Mouse (Mus musculus) megakaryocyte, embryonic 14.5 days (primary cell): ENCODE measurements at regions not wholly inside any gene's neighbourhood (a gene's known extent, or its start where the extent isn't known, plus 50 kb on each side); places are given as distances from the start of the nearest gene placed in this dataset.

Source experiments
- H3K27me3 ChIP-seq: replicated peaks from 2 replicates; pipeline ENCODE3; 2012; ENCODE audit warnings: inconsistent platforms
- H3K36me3 ChIP-seq: replicated peaks from 2 replicates; pipeline ENCODE3; 2012; ENCODE audit warnings: low read length, inconsistent platforms, mixed read lengths
- H3K4me1 ChIP-seq: 2 replicates; pipeline ENCODE4 v1.6.1; 2012; ENCODE audit warnings: inconsistent platforms
- H3K4me3 ChIP-seq: replicated peaks from 2 replicates; pipeline ENCODE3; 2012; ENCODE audit warnings: moderate library complexity, mild to moderate bottlenecking, inconsistent platforms
- H3K9me3 ChIP-seq: 2 replicates; pipeline ENCODE4 v1.6.1; 2012; ENCODE audit warnings: inconsistent platforms
- FLI1 ChIP-seq: IDR thresholded peaks from 2 replicates; pipeline ENCODE4 v1.6.1; 2012; ENCODE audit warnings: low read length, inconsistent platforms, mixed read lengths
- GATA1 ChIP-seq: IDR thresholded peaks from 3 replicates; pipeline ENCODE4 v1.6.1; 2012; ENCODE audit warnings: mixed read lengths, low read length, inconsistent platforms, borderline replicate concordance

GRCm38 (mm10) chr10:118501571-118501970, 60.7 kb downstream of the Ifng start:
- TF ChIP-seq GATA1 (no peak), FLI1 (no peak)
- H3K4me1 ChIP-seq: peaks cover 3% of the 10 kb centered on the region; the same call in 1 of the 2 replicates

GRCm38 (mm10) chr10:118504811-118505210, 64.0 kb downstream of the Ifng start:
- no peaks in the 10 kb centered on the region for H3K36me3 ChIP-seq
- no peaks in the 10 kb centered on the region for H3K9me3 ChIP-seq
- no peak overlapping the region for H3K4me3 ChIP-seq
- TF ChIP-seq GATA1: no peak
- no peak for TF ChIP-seq FLI1
- peaks cover 18% of the 10 kb centered on the region for H3K27me3 ChIP-seq
- peaks cover 3% of the 10 kb centered on the region for H3K4me1 ChIP-seq

More at GRCm38 (mm10) chr10:118501571-118501970, 60.7 kb downstream of the Ifng start:
- Histone ChIP-seq H3K9me3 (no peaks in the 10 kb centered on the region), H3K27me3 (peaks cover 12% of the 10 kb centered on the region), H3K4me3 (no peak overlapping the region), H3K36me3 (no peaks in the 10 kb centered on the region)

GRCm38 (mm10) chr10:118506154-118506553, 65.3 kb downstream of the Ifng start:
- Histone ChIP-seq H3K27me3 (peaks cover 24% of the 10 kb centered on the region), H3K36me3 (no peaks in the 10 kb centered on the region), H3K4me3 (no peak overlapping the region), H3K9me3 (no peaks in the 10 kb centered on the region), H3K4me1 (peaks cover 3% of the 10 kb centered on the region)
- TF ChIP-seq FLI1 (no peak), GATA1 (no peak)

GRCm38 (mm10) chr10:118507630-118508029, 66.8 kb downstream of the Ifng start:
- TF ChIP-seq FLI1 (no peak), GATA1 (no peak)
- peaks cover 3% of the 10 kb centered on the region for H3K4me1 ChIP-seq
- H3K36me3 ChIP-seq: no peaks in the 10 kb centered on the region
- H3K27me3 ChIP-seq: peaks cover 31% of the 10 kb centered on the region
- H3K9me3 ChIP-seq: peaks cover 8% of the 10 kb centered on the region
- no peak overlapping the region for H3K4me3 ChIP-seq

- H3K27me3 ChIP-seq: peaks cover 49% of the 10 kb centered on the region
- H3K36me3 ChIP-seq: no peaks in the 10 kb centered on the region
- H3K4me3 ChIP-seq: no peak overlapping the region
- peaks cover 13% of the 10 kb centered on the region for H3K4me1 ChIP-seq
- TF ChIP-seq GATA1 (no peak), FLI1 (no peak)
- H3K9me3 ChIP-seq: peaks cover 11% of the 10 kb centered on the region
Observed at GRCm38 (mm10) chr10:118516839-118517238, 76.0 kb downstream of the Ifng start.

DNA sequence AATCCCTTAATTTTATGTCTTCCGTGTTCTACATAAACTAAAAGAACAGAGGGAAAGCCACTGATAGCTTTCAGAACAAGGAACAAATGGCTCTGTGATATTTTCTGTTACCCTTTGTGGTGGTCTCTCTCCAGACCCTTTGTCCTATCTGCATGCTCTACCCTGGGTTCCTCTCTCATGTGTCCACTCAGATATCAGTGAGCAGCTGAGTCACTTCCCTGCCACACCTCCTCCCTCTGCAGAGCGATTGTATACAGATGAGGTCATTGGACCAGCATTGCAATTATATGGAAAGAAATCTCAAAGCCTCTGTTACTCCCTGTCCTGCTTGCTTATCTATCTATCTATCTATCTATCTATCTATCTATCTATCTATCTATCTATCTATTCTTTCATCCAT, 77.1 kb downstream of the Ifng start:
- TF ChIP-seq FLI1: no peak

DNA sequence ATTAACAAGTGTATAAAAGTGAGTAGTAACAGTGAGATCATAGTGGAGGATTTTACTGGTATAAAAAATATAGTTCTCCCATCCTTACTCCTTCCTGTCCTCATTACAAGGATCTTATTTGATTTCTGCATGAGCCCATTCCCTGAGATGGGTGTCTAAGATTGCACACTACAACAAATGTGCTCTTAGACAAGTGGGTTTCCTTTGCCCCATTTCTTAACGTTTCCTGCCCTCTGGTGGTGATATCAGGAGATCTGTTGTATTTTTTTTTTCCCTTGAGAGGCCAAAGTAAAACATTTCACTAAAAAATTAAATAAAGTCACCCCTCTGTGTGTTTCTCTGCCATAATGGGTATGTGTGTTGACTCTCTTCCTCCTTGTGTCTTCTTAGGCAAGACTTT, 105.1 kb downstream of the Ifng start:
- Histone ChIP-seq H3K4me1 (no peaks in the 10 kb centered on the region), H3K4me3 (no peak overlapping the region), H3K27me3 (peaks cover 5% of the 10 kb centered on the region), H3K9me3 (no peaks in the 10 kb centered on the region), H3K36me3 (no peaks in the 10 kb centered on the region)
- TF ChIP-seq GATA1 (no peak), FLI1 (no peak)

More for the DNA sequence above, 77.1 kb downstream of the Ifng start:
- no peaks in the 10 kb centered on the region for H3K36me3 ChIP-seq
- no peak overlapping the region for H3K4me3 ChIP-seq
- H3K4me1 ChIP-seq: peaks cover 13% of the 10 kb centered on the region
- H3K27me3 ChIP-seq: peaks cover 40% of the 10 kb centered on the region
- no peaks in the 10 kb centered on the region for H3K9me3 ChIP-seq

DNA sequence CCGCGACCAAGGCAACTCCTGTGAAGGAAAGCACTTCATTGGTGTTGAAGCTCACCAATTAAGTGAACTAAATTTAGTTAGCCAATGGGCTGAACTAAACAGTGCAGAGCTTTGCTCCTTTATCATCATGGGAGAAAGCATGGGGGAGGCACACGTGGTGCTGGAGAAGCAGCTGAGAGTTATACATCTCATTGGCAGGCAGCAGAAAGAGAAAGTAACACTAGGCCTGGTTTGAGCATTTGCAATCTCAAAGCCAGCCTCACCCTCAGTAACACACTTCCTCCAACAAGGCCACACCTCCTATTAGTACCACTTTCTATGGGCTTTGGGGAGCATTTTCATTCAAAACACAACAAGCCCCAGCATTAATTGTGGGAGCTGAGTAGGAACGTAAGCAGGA, 109.4 kb downstream of the Ifng start:
- H3K27me3 ChIP-seq: no peaks in the 10 kb centered on the region
- H3K4me3 ChIP-seq: no peak overlapping the region
- TF ChIP-seq FLI1 (no peak), GATA1 (no peak)
- H3K36me3 ChIP-seq: no peaks in the 10 kb centered on the region
- no peaks in the 10 kb centered on the region for H3K4me1 ChIP-seq
- H3K9me3 ChIP-seq: no peaks in the 10 kb centered on the region

DNA sequence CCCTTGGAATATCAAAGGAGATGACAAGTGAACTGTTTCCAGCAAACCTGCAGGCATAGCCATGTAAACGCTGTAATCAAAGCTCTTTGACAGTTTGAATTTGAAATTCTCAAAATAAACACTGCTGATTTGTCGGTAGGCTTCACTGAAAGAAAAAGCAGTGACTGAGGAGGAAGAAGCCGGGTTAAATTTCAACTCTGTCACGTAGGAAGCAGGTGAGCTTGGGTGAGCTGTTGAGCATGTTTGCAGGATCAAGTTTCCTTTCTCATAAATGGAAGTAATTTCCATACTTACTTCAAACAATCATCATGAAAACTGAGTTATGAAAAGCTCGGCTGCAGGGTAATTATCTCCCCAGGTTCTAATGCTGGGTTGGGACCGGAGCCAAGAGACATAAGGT, 118.0 kb downstream of the Ifng start:
- H3K4me3 ChIP-seq: no peak overlapping the region
- TF ChIP-seq GATA1: no peak
- TF ChIP-seq FLI1: no peak

GRCm38 (mm10) chr10:118564041-118564440, 123.2 kb downstream of the Ifng start:
- TF ChIP-seq FLI1 (no peak), GATA1 (no peak)
- Histone ChIP-seq H3K9me3 (no peaks in the 10 kb centered on the region), H3K4me1 (no peaks in the 10 kb centered on the region), H3K36me3 (no peaks in the 10 kb centered on the region), H3K4me3 (no peak overlapping the region), H3K27me3 (peaks cover 10% of the 10 kb centered on the region)

More for the DNA sequence above, 118.0 kb downstream of the Ifng start:
- Histone ChIP-seq H3K4me1 (no peaks in the 10 kb centered on the region), H3K36me3 (no peaks in the 10 kb centered on the region), H3K27me3 (peaks cover 6% of the 10 kb centered on the region), H3K9me3 (no peaks in the 10 kb centered on the region)

- H3K4me1 ChIP-seq: no peaks in the 10 kb centered on the region
- H3K9me3 ChIP-seq: no peaks in the 10 kb centered on the region
- H3K4me3 ChIP-seq: no peak overlapping the region
- no peaks in the 10 kb centered on the region for H3K36me3 ChIP-seq
- peaks cover 15% of the 10 kb centered on the region for H3K27me3 ChIP-seq
- TF ChIP-seq FLI1: no peak
Observed at GRCm38 (mm10) chr10:118564528-118565268, 123.9 kb downstream of the Ifng start.
